Mouse (Mus musculus): ENCODE measurements around the gene Jarid2.

The Jarid2 gene

GRCm38 (mm10) chr13:44729424-44729971 is at the start of gene Jarid2:
TSS of gene Jarid2 (plus strand) at chr13:44729474.
- CTCF ChIA-PET: no interaction called here

GRCm38 (mm10) chr13:44681051-44681450 is 48.2 kb upstream of the Jarid2 start:
- CTCF ChIA-PET: no interaction called here

GRCm38 (mm10) chr13:44688140-44688539 is 41.1 kb upstream of the Jarid2 start:
- CTCF ChIA-PET: no interaction called here

- CTCF ChIA-PET: interaction anchor here (0.7 kb wide), 1 partner anchor 300 kb away, joined by 3 read pairs; no protein-coding TSS in a partner anchor
These were observed 31.6 kb upstream of the Jarid2 start for GRCm38 (mm10) chr13:44697628-44698027.

- CTCF ChIA-PET: no interaction called here
These were observed 25.1 kb upstream of the Jarid2 start for GRCm38 (mm10) chr13:44704036-44704801.

- CTCF ChIA-PET: interaction anchor here (0.5 kb wide), 1 partner anchor 94 kb away, joined by 4 read pairs; no protein-coding TSS in a partner anchor
These were observed 24.1 kb upstream of the Jarid2 start for GRCm38 (mm10) chr13:44705031-44705742.

- CTCF ChIA-PET: no interaction called here
These were observed 23.6 kb upstream of the Jarid2 start for GRCm38 (mm10) chr13:44705743-44706044.

GRCm38 (mm10) chr13:44706206-44706915 is 22.9 kb upstream of the Jarid2 start:
- CTCF ChIA-PET: interaction anchor here (0.6 kb wide), 1 partner anchor 59 kb away, joined by 8 read pairs; no protein-coding TSS in a partner anchor

GRCm38 (mm10) chr13:44707176-44707575 is 22.1 kb upstream of the Jarid2 start:
- CTCF ChIA-PET: no interaction called here

- CTCF ChIA-PET: interaction anchor here (0.6 to 0.7 kb wide), 2 partner anchors 18 to 665 kb away, joined by 3 to 5 read pairs; no protein-coding TSS in a partner anchor
These were observed 20.8 kb upstream of the Jarid2 start for GRCm38 (mm10) chr13:44708336-44709017.

GRCm38 (mm10) chr13:44709747-44710480 is 19.4 kb upstream of the Jarid2 start:
- CTCF ChIA-PET: interaction anchor here (0.6 kb wide), 3 partner anchors 38 to 179 kb away, joined by 3 to 18 read pairs (median 3); no protein-coding TSS in a partner anchor

GRCm38 (mm10) chr13:44711062-44711461 is 18.2 kb upstream of the Jarid2 start:
- CTCF ChIA-PET: no interaction called here

GRCm38 (mm10) chr13:44711882-44712281 is 17.4 kb upstream of the Jarid2 start:
- CTCF ChIA-PET: no interaction called here

GRCm38 (mm10) chr13:44715187-44715885 is 13.9 kb upstream of the Jarid2 start:
- CTCF ChIA-PET: no interaction called here

GRCm38 (mm10) chr13:44717838-44718237 is 11.4 kb upstream of the Jarid2 start:
- CTCF ChIA-PET: interaction anchor here (0.5 kb wide), 1 partner anchor 25 kb away, joined by 4 read pairs; no protein-coding TSS in a partner anchor

GRCm38 (mm10) chr13:44718465-44718864 is 10.8 kb upstream of the Jarid2 start:
- CTCF ChIA-PET: interaction anchor here (0.5 to 0.6 kb wide), 2 partner anchors 24 to 674 kb away, joined by 4 to 7 read pairs; no protein-coding TSS in a partner anchor

GRCm38 (mm10) chr13:44720094-44720493 is 9.2 kb upstream of the Jarid2 start:
- CTCF ChIA-PET: no interaction called here

- CTCF ChIA-PET: interaction anchor here (0.6 to 0.7 kb wide), 2 partner anchors 109 to 440 kb away, joined by 4 to 8 read pairs; no protein-coding TSS in a partner anchor
These were observed 7.3 kb upstream of the Jarid2 start for GRCm38 (mm10) chr13:44721891-44722547.

GRCm38 (mm10) chr13:44723522-44723921 is 5.8 kb upstream of the Jarid2 start:
- CTCF ChIA-PET: interaction anchor here (0.7 kb wide), 1 partner anchor 1527 kb away, joined by 8 read pairs; no protein-coding TSS in a partner anchor
